ENCODE assay signal across 8 mouse cellular contexts in genomic region chr7:141454967-141455551, GRCm38 (mm10). TPM values are rescaled to one million over a fixed set of nuclear protein-coding genes. Genes with fewer than 3 reads are reported as not detected.
DNase-seq lines count a peak whose midpoint lies in the region; ATAC-seq and TF ChIP-seq lines count a peak whose summit lies in the region.

Gene Pnpla2 (plus strand): TSS chr7:141455198.

- no peak for TF ChIP-seq CTCF in cortical plate, adult 2 months (IDR thresholded peaks at IDR 0.05; ENCODE audit: extremely low read depth, insufficient read depth, low read length)

- DNase-seq in adipocyte (ENCODE audit: low spot score): peak; percentile 90
- peak; percentile 97 for DNase-seq in gastrocnemius, postnatal 10 days
- peak; percentile 97 for DNase-seq in induced T-regulatory cell, adult 2 months (ENCODE audit: low read depth)
- DNase-seq in left cerebral cortex, postnatal 14 days (ENCODE audit: low spot score in 2 of 2): peak; percentile 93 to 95
- DNase-seq in right cerebral cortex, postnatal 14 days: peak; percentile 94
- peak; percentile 93 for DNase-seq in urinary bladder, postnatal 25 days (ENCODE audit: low spot score)

- no peaks in the 10 kb centered on the region; the same call in 1 of the 2 replicates for H3K4me1 ChIP-seq in cortical plate, adult 2 months (ENCODE audit: control insufficient read depth, insufficient read depth, low read length)

- peak; percentile 78 for ATAC-seq in megakaryocyte-erythroid progenitor cell, adult 5-6 weeks (replicated peaks; ENCODE audit: low FRiP score, low TSS enrichment, poor library complexity, severe bottlenecking)

- peak within 1 kb of the TSS; percentile 89 for H3K4me3 ChIP-seq in cortical plate, adult 2 months (ENCODE audit: insufficient read depth, low read length)

- peak; percentile 91 for TF ChIP-seq POLR2A in cortical plate, adult 2 months (IDR thresholded peaks at IDR 0.05; ENCODE audit: extremely low read depth, insufficient read depth, low read length)

- peak within 1 kb of the TSS; percentile 73 for H3K27ac ChIP-seq in cortical plate, adult 2 months (ENCODE audit: insufficient read depth, low read length)

- intact Hi-C loops in left cerebral cortex, postnatal 14 days (cut with DNase I): no loop called here

RNA-seq across cellular contexts. Expression of gene Pnpla2, which starts in this region (rescaled TPM):
- polyA plus RNA-seq in cortical plate, adult 2 months (2012; rRNA removed): 31.6 and 32.2 TPM in 2 replicates
- 100 to 1,000 TPM; 119 to 151 TPM for total RNA-seq in gastrocnemius, postnatal 10 days (2021)
- total RNA-seq in left cerebral cortex, postnatal 14 days (2021): 10 to 100 TPM; 22.9 to 28.8 TPM
- 29.7 and 32.6 TPM in 2 replicates for total RNA-seq in megakaryocyte-erythroid progenitor cell, adult 5-6 weeks (2014; fragmentation: Nextera tagmentation)
- 7.1 and 17.8 TPM in 2 replicates for total RNA-seq in megakaryocyte-erythroid progenitor cell, adult 5-6 weeks (2017)

Comparison
In these comparisons a context has a peak if more than half of its experiments do, and no peak if none do; other contexts are left out.
1. Peak in every context shown above with its lines: DNase-seq, ATAC-seq, H3K4me3 ChIP-seq and H3K27ac ChIP-seq.